Mouse (Mus musculus): ENCODE measurements around the gene Prkn. TPM values are rescaled to one million over a fixed set of nuclear protein-coding genes. Genes with fewer than 3 reads are reported as not detected.

Gene Prkn
- polyA plus RNA-seq, 1 experiment from 2014 or later = 0.68 TPM

- peaks cover 7% of the 10 kb centered on the region; the same call in 1 of the 2 replicates for H3K4me1 ChIP-seq
- no peaks in the 10 kb centered on the region for H3K27me3 ChIP-seq (ENCODE audit: low read depth, poor library complexity, severe bottlenecking)
- DNase-seq (ENCODE audit: low spot score) = no peak
- H3K27ac ChIP-seq (replicated peaks) = no peak overlapping the region
- H3K9me3 ChIP-seq (replicated peaks) = no peaks in the 10 kb centered on the region
- no peaks in the 10 kb centered on the region for H3K36me3 ChIP-seq
- 82% methylated on average over 8 of the region's 8 CpGs for WGBS
- no peak overlapping the region for H3K4me3 ChIP-seq
These were observed 491.9 kb downstream of the Prkn start for GRCm38 (mm10) chr17:11332081-11332480.

GRCm38 (mm10) chr17:11333741-11334140, 493.6 kb downstream of the Prkn start:
- H3K27ac ChIP-seq (replicated peaks) = no peak overlapping the region
- no peak overlapping the region for H3K4me3 ChIP-seq
- WGBS = 83% methylated on average over 3 of the region's 3 CpGs
- H3K4me1 ChIP-seq = peaks cover 7% of the 10 kb centered on the region; the same call in 1 of the 2 replicates
- no peak for DNase-seq (ENCODE audit: low spot score)
- no peaks in the 10 kb centered on the region for H3K36me3 ChIP-seq
- no peaks in the 10 kb centered on the region for H3K9me3 ChIP-seq (replicated peaks)
- no peaks in the 10 kb centered on the region for H3K27me3 ChIP-seq (ENCODE audit: low read depth, poor library complexity, severe bottlenecking)

- H3K4me3 ChIP-seq = no peak overlapping the region
- no peak overlapping the region for H3K27ac ChIP-seq (replicated peaks)
- no peaks in the 10 kb centered on the region for H3K27me3 ChIP-seq (ENCODE audit: low read depth, poor library complexity, severe bottlenecking)
- H3K36me3 ChIP-seq = no peaks in the 10 kb centered on the region
- 77% methylated on average over 1 of the region's 1 CpGs for WGBS
- DNase-seq (ENCODE audit: low spot score) = no peak
- H3K9me3 ChIP-seq (replicated peaks) = no peaks in the 10 kb centered on the region
- H3K4me1 ChIP-seq = peaks cover 7% of the 10 kb centered on the region; the same call in 1 of the 2 replicates
These were observed 496.0 kb downstream of the Prkn start for GRCm38 (mm10) chr17:11336156-11336555.

- H3K4me1 ChIP-seq = no peaks in the 10 kb centered on the region
- no peak overlapping the region for H3K27ac ChIP-seq (replicated peaks)
- no peaks in the 10 kb centered on the region for H3K36me3 ChIP-seq
- no peaks in the 10 kb centered on the region for H3K9me3 ChIP-seq (replicated peaks)
- no peaks in the 10 kb centered on the region for H3K27me3 ChIP-seq (ENCODE audit: low read depth, poor library complexity, severe bottlenecking)
- no peak overlapping the region for H3K4me3 ChIP-seq
- DNase-seq (ENCODE audit: low spot score) = no peak
- 88% methylated on average over 4 of the region's 4 CpGs for WGBS
These were observed 500.2 kb downstream of the Prkn start for GRCm38 (mm10) chr17:11340368-11340767.

GRCm38 (mm10) chr17:11346310-11346709, 506.1 kb downstream of the Prkn start:
- H3K27ac ChIP-seq (replicated peaks) = no peak overlapping the region

GRCm38 (mm10) chr17:11352778-11353552, 512.8 kb downstream of the Prkn start:
- Histone ChIP-seq H3K9me3 (replicated peaks) (no peaks in the 10 kb centered on the region), H3K36me3 (no peaks in the 10 kb centered on the region), H3K27ac (replicated peaks) (no peak overlapping the region), H3K4me3 (no peak overlapping the region), H3K4me1 (no peaks in the 10 kb centered on the region), H3K27me3 (ENCODE audit: low read depth, poor library complexity, severe bottlenecking) (no peaks in the 10 kb centered on the region)
- DNase-seq (ENCODE audit: low spot score) = no peak
- 54% methylated on average over 1 of the region's 1 CpGs for WGBS

More at GRCm38 (mm10) chr17:11346310-11346709, 506.1 kb downstream of the Prkn start:
- WGBS = 87% methylated on average over 1 of the region's 1 CpGs
- Histone ChIP-seq H3K4me3 (no peak overlapping the region), H3K4me1 (no peaks in the 10 kb centered on the region), H3K27me3 (ENCODE audit: low read depth, poor library complexity, severe bottlenecking) (no peaks in the 10 kb centered on the region), H3K9me3 (replicated peaks) (no peaks in the 10 kb centered on the region), H3K36me3 (no peaks in the 10 kb centered on the region)
- no peak for DNase-seq (ENCODE audit: low spot score)

- 97% methylated on average over 4 of the region's 4 CpGs for WGBS
- Histone ChIP-seq H3K4me3 (no peak overlapping the region), H3K36me3 (no peaks in the 10 kb centered on the region), H3K4me1 (no peaks in the 10 kb centered on the region), H3K9me3 (replicated peaks) (no peaks in the 10 kb centered on the region), H3K27me3 (ENCODE audit: low read depth, poor library complexity, severe bottlenecking) (no peaks in the 10 kb centered on the region), H3K27ac (replicated peaks) (no peak overlapping the region)
- no peak for DNase-seq (ENCODE audit: low spot score)
These were observed 513.4 kb downstream of the Prkn start for GRCm38 (mm10) chr17:11353553-11353945.

- no peaks in the 10 kb centered on the region for H3K36me3 ChIP-seq
- no peak for DNase-seq (ENCODE audit: low spot score)
- H3K27me3 ChIP-seq (ENCODE audit: low read depth, poor library complexity, severe bottlenecking) = no peaks in the 10 kb centered on the region
- WGBS = 85% methylated on average over 7 of the region's 7 CpGs
- H3K4me3 ChIP-seq = no peak overlapping the region
- H3K4me1 ChIP-seq = no peaks in the 10 kb centered on the region
- H3K27ac ChIP-seq (replicated peaks) = no peak overlapping the region
- H3K9me3 ChIP-seq (replicated peaks) = no peaks in the 10 kb centered on the region
These were observed 514.2 kb downstream of the Prkn start for GRCm38 (mm10) chr17:11354348-11354747.

GRCm38 (mm10) chr17:11375461-11375860, 535.3 kb downstream of the Prkn start:
- Histone ChIP-seq H3K4me1 (no peaks in the 10 kb centered on the region), H3K27ac (replicated peaks) (no peak overlapping the region)

GRCm38 (mm10) chr17:11383364-11383962, 543.3 kb downstream of the Prkn start:
- no peak for DNase-seq (ENCODE audit: low spot score)
- no peaks in the 10 kb centered on the region for H3K36me3 ChIP-seq
- no peak overlapping the region for H3K4me3 ChIP-seq
- H3K27me3 ChIP-seq (ENCODE audit: low read depth, poor library complexity, severe bottlenecking) = no peaks in the 10 kb centered on the region
- H3K27ac ChIP-seq (replicated peaks) = no peak overlapping the region
- no peaks in the 10 kb centered on the region for H3K4me1 ChIP-seq
- whole genome bisulfite sequencing = 90% methylated on average over 8 of the region's 8 CpGs
- no peaks in the 10 kb centered on the region for H3K9me3 ChIP-seq (replicated peaks)

More at GRCm38 (mm10) chr17:11375461-11375860, 535.3 kb downstream of the Prkn start:
- H3K4me3 ChIP-seq = no peak overlapping the region
- no peaks in the 10 kb centered on the region for H3K9me3 ChIP-seq (replicated peaks)
- H3K27me3 ChIP-seq (ENCODE audit: low read depth, poor library complexity, severe bottlenecking) = no peaks in the 10 kb centered on the region
- no peak for DNase-seq (ENCODE audit: low spot score)
- no peaks in the 10 kb centered on the region for H3K36me3 ChIP-seq
- 92% methylated on average over 2 of the region's 2 CpGs for WGBS

- no peaks in the 10 kb centered on the region for H3K4me1 ChIP-seq
- no peak overlapping the region for H3K27ac ChIP-seq (replicated peaks)
- H3K27me3 ChIP-seq (ENCODE audit: low read depth, poor library complexity, severe bottlenecking) = no peaks in the 10 kb centered on the region
- 90% methylated on average over 4 of the region's 4 CpGs for WGBS
- H3K4me3 ChIP-seq = no peak overlapping the region
- no peak for DNase-seq (ENCODE audit: low spot score)
- H3K9me3 ChIP-seq (replicated peaks) = no peaks in the 10 kb centered on the region
- no peaks in the 10 kb centered on the region for H3K36me3 ChIP-seq
These were observed 545.1 kb downstream of the Prkn start for GRCm38 (mm10) chr17:11385246-11385645.

- WGBS = 83% methylated on average over 11 of the region's 11 CpGs
- no peak overlapping the region for H3K4me3 ChIP-seq
- H3K9me3 ChIP-seq (replicated peaks) = no peaks in the 10 kb centered on the region
- H3K27me3 ChIP-seq (ENCODE audit: low read depth, poor library complexity, severe bottlenecking) = no peaks in the 10 kb centered on the region
- H3K27ac ChIP-seq (replicated peaks) = no peak overlapping the region
- H3K4me1 ChIP-seq = no peaks in the 10 kb centered on the region
- no peaks in the 10 kb centered on the region for H3K36me3 ChIP-seq
- DNase-seq (ENCODE audit: low spot score) = no peak
These were observed 552.6 kb downstream of the Prkn start for GRCm38 (mm10) chr17:11392622-11393294.

- Histone ChIP-seq H3K9me3 (replicated peaks) (no peaks in the 10 kb centered on the region), H3K27ac (replicated peaks) (no peak overlapping the region), H3K4me3 (no peak overlapping the region), H3K4me1 (no peaks in the 10 kb centered on the region), H3K27me3 (ENCODE audit: low read depth, poor library complexity, severe bottlenecking) (no peaks in the 10 kb centered on the region), H3K36me3 (no peaks in the 10 kb centered on the region)
- no peak for DNase-seq (ENCODE audit: low spot score)
- WGBS = 92% methylated on average over 6 of the region's 6 CpGs
These were observed 554.4 kb downstream of the Prkn start for GRCm38 (mm10) chr17:11394607-11395006.

Data from midbrain, embryonic 10.5 days (tissue).